Mouse (Mus musculus) bone marrow macrophage, adult 2 months (primary cell): Measurements from ENCODE around the gene Pth. TPM values are rescaled to one million over a fixed set of nuclear protein-coding genes. Genes with fewer than 3 reads are reported as not detected.

Experiments used
- H3K27ac ChIP-seq: 2 replicates; pipeline ENCODE4 v1.5.1; 2012; ENCODE audit warnings: low read depth, low read length; ENCODE audit not compliant: insufficient read depth
- H3K4me1 ChIP-seq: 2 replicates; pipeline ENCODE4 v1.6.1; 2012; ENCODE audit warnings: low read length; ENCODE audit not compliant: control insufficient read depth, insufficient read depth
- H3K4me3 ChIP-seq: 2 replicates; pipeline ENCODE4 v1.5.1; 2012; ENCODE audit warnings: mild to moderate bottlenecking, low read length, moderate library complexity; ENCODE audit not compliant: insufficient read depth
- CTCF ChIP-seq: IDR thresholded peaks from 2 replicates; pipeline ENCODE4 v1.5.1; 2012; ENCODE audit warnings: low read depth, mild to moderate bottlenecking, low read length, moderate library complexity
- POLR2A ChIP-seq: IDR thresholded peaks from 2 replicates; pipeline ENCODE4 v1.6.1; 2012; ENCODE audit warnings: mild to moderate bottlenecking, low read depth, low read length, borderline replicate concordance
- polyA plus RNA-seq: library from polyadenylated mRNA; stranded (reverse); fragments of >200 nt; gene quantifications from 2 replicates; pipeline ENCODE4 v1.2.4, GENCODE M21; 2012; ENCODE audit not compliant: missing spikeins, insufficient read depth, insufficient read length

Gene Pth
- polyA plus RNA-seq, 1 experiment, result not detected

- Histone ChIP-seq H3K4me3 (no peak overlapping the region), H3K27ac (no peak overlapping the region), H3K4me1 (peaks cover 2% of the 10 kb centered on the region; the same call in 1 of the 2 replicates)
- no peak for TF ChIP-seq CTCF
- no peak for TF ChIP-seq POLR2A
These were observed 41.1 kb downstream of the Pth start for GRCm38 (mm10) chr7:113347271-113347670.

Other genes starting within 250 kb of the Pth start
- 11.2 and 12.6 TPM in 2 replicates for gene Arntl, start 181.1 kb downstream of the Pth start, polyA plus RNA-seq
- 11.9 and 12.3 TPM in 2 replicates for gene Btbd10, start 19.2 kb downstream of the Pth start, polyA plus RNA-seq
- gene Far1, start 125.3 kb upstream of the Pth start, polyA plus RNA-seq, result 97.2 and 101 TPM in 2 replicates